Mouse (Mus musculus): ENCODE data around the gene Unc13c. TPM values are rescaled to one million over a fixed set of nuclear protein-coding genes. Genes with fewer than 3 reads are reported as not detected.

The Unc13c gene
- polyA plus RNA-seq (2012) = not detected in 2 replicates

DNA sequence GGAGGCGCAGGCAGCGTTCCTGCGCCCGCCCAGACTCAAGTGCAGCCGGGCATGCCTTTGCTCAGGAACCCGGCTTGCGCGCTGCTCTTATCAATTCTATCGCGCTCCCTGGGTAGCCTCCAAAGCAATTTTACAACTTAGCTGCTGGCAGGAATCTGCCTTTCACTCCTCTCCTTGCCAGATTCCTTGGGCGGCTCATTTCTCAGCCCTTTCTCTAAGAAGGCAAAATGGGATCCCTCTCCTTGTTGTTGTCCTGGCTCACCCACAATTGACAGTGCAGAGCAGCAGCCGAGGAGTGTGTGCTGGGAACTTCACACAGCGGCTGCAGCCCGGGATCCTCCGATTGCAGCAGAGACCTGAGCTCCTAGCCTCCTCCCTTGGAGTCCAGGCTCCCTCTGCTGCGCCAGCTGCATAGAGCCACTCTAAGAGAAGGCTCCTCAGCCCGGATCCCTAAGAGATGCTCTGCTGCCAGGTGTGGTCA, at the start of gene Unc13c:
Gene Unc13c (minus strand): TSS at position 326 of the 481 bp plus-strand sequence.
- TF ChIP-seq GATA1 (IDR thresholded peaks at IDR 0.05; ENCODE audit: low read length) = no peak

- TF ChIP-seq GATA1 (IDR thresholded peaks at IDR 0.05; ENCODE audit: low read length) = no peak
Measured at GRCm38 (mm10) chr9:74007976-74008686, 39.4 kb upstream of the Unc13c start.

DNA sequence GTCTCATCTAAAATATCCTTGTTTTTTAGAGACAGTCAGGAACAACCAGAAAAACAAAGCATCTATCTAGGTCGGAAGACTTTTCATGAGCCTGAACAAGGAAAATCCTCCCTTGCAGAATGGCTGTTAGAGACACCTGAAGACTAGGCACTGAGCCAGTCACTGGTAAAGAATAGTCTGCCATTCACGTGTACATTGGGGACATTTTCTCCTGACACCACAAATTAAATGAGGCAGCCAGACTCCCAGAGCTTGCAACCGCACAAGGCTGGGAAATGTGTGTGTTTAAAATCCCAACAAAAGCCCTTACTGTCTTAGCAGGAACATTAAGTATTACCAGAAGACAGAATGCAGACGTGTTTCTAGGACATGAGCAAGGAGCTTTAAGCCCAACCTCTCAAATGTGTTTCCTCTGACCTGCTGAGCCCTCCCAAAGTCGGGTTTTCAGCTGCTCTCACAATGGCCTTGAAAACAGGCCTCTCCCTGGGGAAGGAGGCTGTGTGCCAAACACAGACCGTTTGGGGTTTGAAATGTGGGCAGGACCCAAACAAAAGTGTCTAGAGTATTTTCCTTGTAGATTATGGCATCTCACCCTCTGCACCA, 33.7 kb upstream of the Unc13c start:
- TF ChIP-seq GATA1 (IDR thresholded peaks at IDR 0.05; ENCODE audit: low read length) = no peak

DNA sequence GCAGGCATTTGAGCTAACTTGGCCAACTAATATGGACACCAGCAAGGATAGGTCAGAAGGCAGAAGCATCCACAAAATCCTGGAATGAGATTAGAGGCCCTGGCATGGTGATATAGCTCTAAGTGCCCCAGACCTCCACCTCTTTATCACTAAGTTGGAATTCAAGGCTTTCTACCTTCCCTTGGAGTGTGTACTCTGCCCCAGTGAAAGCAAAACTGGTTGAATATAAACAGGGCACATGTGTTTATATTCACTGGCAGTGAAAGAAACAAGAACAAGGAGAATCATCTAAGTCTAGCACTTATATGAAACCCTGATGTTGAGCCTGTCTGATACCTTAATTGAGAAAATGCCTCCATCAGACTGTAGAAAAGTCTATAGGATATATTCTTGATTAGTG, 19.3 kb upstream of the Unc13c start:
- TF ChIP-seq GATA1 (IDR thresholded peaks at IDR 0.05; ENCODE audit: low read length) = no peak

- TF ChIP-seq GATA1 (IDR thresholded peaks at IDR 0.05; ENCODE audit: low read length) = no peak
Measured at GRCm38 (mm10) chr9:73987236-73987635, 18.5 kb upstream of the Unc13c start.

DNA sequence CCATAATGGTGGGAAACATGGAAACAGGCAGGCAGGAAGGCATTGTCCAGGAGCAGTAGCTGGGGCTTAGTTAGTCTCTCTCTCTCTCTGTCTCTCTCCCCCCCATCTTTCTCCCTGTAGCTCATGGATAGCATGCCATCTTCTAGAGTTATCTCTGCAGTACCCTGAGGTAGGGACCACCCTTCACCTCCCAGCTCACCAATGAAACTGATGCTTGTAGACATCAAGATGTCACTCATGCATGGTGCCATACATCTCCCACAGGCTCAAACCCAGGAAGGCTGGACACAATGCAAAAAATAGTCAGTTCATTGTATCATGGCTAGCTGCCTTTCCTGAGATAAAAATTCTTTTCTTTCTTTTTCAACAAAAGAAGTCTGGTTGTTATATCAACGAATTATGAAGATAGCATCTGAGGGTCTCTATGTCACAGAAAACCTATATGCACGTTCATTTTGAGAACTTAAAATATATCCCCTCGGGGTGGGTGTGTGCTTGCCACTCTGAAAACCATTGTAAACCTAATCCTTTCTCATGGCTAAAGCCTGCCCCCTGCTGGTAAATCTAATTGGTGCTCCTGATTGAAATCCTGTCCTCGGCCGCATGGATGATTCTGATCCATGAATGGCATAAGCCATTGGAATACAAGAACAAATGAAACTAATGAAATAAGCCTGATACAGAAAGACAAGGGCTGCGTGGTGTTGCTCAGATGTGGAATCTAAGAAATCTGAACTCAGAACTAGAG, 14.0 kb upstream of the Unc13c start:
- no peak for TF ChIP-seq GATA1 (IDR thresholded peaks at IDR 0.05; ENCODE audit: low read length)

DNA sequence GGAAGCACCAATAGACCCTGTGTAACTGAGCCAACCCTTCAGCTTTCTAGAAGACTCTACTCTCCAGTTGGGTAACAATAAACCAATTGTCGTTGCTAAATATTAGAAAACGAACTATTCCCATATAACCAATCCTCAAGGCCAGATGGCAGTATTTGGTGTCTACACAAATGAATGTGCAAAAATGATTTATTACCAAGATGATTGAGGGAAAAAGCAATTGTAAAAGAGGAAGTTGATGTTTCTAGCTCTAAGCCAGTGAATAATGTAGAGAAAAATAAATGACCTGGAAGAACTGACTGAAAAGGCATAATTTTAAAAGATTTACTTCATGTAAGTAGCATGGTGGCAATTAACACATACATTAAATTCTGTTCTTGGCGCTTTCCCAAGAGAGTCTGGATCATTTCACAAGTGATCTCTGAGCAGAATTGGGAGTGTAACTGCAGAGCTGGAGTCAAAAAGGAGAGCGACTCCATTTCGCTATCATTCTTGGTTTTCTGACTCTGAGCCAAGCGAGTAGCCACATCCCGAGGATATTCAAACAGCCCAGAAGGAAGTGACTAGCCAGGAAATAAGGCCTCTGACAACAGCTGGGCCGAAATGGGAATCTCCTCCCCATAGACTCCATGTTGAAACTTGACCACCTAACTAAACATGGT, 3.7 kb upstream of the Unc13c start:
- TF ChIP-seq GATA1 (IDR thresholded peaks at IDR 0.05; ENCODE audit: low read length) = no peak

GRCm38 (mm10) chr9:73970717-73971116, 2.0 kb upstream of the Unc13c start:
- TF ChIP-seq GATA1 (IDR thresholded peaks at IDR 0.05; ENCODE audit: low read length) = no peak

DNA sequence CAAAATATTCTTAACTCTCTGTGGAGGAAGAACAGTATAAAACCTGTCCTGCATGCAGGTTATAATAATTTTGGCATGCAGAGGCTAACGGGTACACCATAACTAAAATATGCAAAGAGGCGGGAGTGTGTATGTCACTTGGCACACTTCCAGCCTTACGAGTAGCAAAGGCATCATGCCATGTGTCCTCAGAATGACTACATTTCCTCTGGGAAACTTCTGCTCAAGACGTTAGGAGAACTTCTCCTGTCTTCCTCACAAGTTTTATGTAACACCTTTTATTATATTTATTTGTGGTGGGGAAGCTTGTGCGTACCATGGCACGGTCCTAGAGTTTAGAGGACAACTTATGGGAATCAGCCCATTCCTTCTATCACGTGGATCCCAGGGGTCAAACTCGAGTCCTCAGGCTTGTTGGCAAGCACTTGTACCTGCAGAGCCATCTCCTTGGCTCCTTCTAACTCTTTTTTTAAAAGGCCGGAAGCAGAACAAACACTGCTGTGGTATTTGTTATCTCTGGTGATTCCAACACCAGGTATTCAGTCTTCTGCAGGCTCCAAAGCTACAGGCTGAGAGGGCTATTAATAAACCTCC, 3.3 kb downstream of the Unc13c start:
- TF ChIP-seq GATA1 (IDR thresholded peaks at IDR 0.05; ENCODE audit: low read length) = no peak

DNA sequence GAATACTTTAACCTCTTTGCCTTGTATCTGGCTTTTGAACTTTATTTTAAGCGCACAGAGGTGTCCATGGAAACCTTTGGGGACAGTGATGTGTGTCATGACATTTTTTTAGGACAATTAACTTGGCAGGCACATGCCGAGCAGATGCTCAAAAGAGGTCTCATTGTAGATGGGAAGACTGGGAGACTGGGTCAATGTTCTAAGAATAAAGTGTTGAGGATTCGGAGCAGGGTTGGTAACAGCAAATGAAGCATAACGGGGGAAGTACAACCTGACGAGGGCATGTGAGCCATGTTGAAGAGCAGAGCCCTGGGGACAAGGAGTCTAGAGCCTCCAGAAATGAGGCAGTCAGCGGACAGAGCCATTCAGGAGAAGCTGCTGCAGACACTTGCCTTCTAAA, 6.3 kb downstream of the Unc13c start:
- no peak for TF ChIP-seq GATA1 (IDR thresholded peaks at IDR 0.05; ENCODE audit: low read length)

GRCm38 (mm10) chr9:73952331-73952730, 16.4 kb downstream of the Unc13c start:
- TF ChIP-seq GATA1 (IDR thresholded peaks at IDR 0.05; ENCODE audit: low read length) = no peak

DNA sequence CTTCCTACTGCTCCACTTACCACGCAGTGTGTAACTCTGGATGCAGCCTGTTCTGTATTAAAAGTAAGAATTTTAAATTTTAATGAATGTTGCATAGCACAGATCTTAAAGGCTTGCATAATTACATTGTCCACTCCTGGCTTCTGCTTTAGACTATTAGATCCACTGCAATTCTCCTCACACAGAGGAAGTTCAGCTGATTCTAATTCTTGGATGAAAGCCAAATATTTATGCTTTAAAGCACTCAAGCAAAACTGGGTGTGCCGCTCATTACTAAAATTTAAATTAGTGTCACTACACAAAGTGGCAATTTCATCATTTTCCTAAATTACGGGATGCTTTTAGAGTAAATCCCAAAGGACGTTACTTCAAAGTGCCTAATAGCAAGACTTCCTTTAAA, 17.2 kb downstream of the Unc13c start:
- TF ChIP-seq GATA1 (IDR thresholded peaks at IDR 0.05; ENCODE audit: low read length) = no peak

- TF ChIP-seq GATA1 (IDR thresholded peaks at IDR 0.05; ENCODE audit: low read length) = no peak
Measured at GRCm38 (mm10) chr9:73934844-73935243, 33.9 kb downstream of the Unc13c start.

DNA sequence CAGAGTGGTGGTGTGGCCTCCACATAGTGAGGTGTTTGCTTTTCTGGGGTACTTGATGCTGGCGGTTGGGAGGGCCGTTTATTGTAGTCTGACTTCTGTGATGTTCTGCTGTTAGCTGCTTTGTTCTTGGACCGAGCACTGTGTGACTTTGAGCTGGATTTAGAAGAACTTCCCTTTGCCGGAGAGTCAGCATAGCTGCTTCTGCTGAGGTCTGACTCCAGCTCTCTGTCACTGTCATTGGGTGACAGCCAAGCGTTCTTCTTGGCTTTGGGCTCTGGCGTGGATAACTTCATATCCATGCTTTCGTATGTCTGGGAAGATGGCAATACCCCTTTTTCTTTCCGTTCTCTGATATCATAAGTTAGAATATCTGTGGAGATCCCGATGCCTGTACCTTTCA, 36.8 kb downstream of the Unc13c start:
- TF ChIP-seq GATA1 (IDR thresholded peaks at IDR 0.05; ENCODE audit: low read length) = no peak

GRCm38 (mm10) chr9:73927276-73927675, 41.5 kb downstream of the Unc13c start:
- no peak for TF ChIP-seq GATA1 (IDR thresholded peaks at IDR 0.05; ENCODE audit: low read length)
